Mouse (Mus musculus): ENCODE data around the gene C1qtnf6. TPM values are rescaled to one million over a fixed set of nuclear protein-coding genes. Genes with fewer than 3 reads are reported as not detected.
A peak's percentile ranks its signal among the peaks of the same experiment; 100 is the strongest.

Gene C1qtnf6
- polyA plus RNA-seq (2015; fragmentation: Nextera tagmentation; extraction: Ambion mirVana) = 4.2 and 4.9 TPM in 2 replicates

DNA sequence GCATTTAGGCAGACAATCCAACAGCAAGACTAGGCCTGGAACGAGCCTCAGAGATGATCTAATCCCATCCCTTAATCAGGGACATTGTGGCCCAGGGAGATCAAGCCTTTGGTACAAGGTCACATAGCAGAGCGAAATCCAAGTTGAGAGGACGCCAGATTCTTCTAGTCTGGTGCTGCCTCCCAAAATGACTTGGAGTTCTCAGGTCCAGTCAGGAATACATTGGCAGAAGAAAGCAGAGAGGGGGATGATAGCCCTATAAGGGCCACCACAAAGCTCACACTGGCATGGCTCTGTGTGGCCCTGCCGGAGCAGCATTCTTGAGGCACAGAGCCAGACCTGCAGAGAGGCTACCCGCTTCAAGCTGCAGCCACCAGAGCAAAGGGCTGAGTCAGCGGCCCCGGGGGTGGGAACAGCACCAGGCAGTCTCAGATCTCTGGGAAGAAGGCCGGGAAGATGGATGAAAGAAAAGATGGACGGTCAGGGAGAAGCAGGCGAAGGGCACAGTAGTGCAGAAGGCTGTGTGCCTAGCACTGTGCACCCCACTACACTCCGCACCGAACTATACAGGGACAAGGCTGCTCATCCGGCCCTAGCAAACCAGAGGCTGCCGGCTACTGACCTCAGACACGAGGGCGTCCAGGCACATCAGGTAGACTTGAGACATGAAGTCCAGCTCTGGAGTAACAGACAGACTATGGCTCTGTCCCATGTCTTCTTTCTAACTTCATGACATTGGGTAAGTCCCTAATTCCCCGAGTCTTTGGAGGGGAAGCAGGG lies at the start of gene C1qtnf6:
Gene C1qtnf6 (minus strand): TSS at position 746 of the 780 bp plus-strand sequence.
- WGBS = 77% methylated on average over 17 of the region's 17 CpGs
- H3K36me3 ChIP-seq = no peaks in the 10 kb centered on the region
- H3K27ac ChIP-seq (replicated peaks) = peak within 1 kb of the TSS; percentile 70
- peak within 1 kb of the TSS; percentile 55 for H3K4me2 ChIP-seq (replicated peaks)
- peaks cover 31% of the 10 kb centered on the region for H3K4me1 ChIP-seq
- H3K4me3 ChIP-seq = peak within 1 kb of the TSS; percentile 35
- no peaks in the 10 kb centered on the region for H3K27me3 ChIP-seq
- no peak for ATAC-seq (replicated peaks)
- no peaks in the 10 kb centered on the region for H3K9me3 ChIP-seq
- H3K9ac ChIP-seq (replicated peaks) = peak within 1 kb of the TSS; percentile 53

DNA sequence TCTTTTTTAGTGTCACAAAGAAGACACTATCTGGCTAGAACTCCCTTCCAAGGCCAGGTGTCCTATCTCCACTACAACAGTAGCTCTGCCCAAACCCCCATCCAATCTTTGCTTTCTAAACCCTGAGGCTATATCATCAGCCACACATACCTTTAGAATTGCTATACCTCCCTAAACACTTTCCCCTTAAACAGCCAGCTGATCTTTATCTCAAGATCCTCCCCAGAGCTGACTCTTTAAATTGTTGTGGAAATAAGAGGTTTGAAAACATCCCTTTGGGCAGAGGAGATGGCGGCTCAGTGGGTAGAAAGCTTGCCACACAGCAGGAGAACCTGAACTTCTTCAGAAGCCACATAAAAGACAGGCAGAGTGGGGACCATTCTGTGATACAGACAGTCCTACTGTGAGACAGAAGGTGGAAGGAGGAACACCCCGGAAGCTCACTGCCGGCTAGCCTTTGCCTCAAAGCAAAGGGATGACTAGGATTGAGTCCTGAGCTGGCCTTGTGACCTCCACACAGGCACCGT lies 45.1 kb upstream of the C1qtnf6 start:
- ATAC-seq (replicated peaks) = no peak
- 49% methylated on average over 4 of the region's 4 CpGs for WGBS
- Histone ChIP-seq H3K36me3 (no peaks in the 10 kb centered on the region), H3K9ac (replicated peaks) (no peak overlapping the region), H3K4me2 (replicated peaks) (no peak overlapping the region), H3K4me1 (peaks cover 21% of the 10 kb centered on the region), H3K27me3 (no peaks in the 10 kb centered on the region), H3K4me3 (no peak overlapping the region), H3K9me3 (no peaks in the 10 kb centered on the region), H3K27ac (replicated peaks) (no peak overlapping the region)

DNA sequence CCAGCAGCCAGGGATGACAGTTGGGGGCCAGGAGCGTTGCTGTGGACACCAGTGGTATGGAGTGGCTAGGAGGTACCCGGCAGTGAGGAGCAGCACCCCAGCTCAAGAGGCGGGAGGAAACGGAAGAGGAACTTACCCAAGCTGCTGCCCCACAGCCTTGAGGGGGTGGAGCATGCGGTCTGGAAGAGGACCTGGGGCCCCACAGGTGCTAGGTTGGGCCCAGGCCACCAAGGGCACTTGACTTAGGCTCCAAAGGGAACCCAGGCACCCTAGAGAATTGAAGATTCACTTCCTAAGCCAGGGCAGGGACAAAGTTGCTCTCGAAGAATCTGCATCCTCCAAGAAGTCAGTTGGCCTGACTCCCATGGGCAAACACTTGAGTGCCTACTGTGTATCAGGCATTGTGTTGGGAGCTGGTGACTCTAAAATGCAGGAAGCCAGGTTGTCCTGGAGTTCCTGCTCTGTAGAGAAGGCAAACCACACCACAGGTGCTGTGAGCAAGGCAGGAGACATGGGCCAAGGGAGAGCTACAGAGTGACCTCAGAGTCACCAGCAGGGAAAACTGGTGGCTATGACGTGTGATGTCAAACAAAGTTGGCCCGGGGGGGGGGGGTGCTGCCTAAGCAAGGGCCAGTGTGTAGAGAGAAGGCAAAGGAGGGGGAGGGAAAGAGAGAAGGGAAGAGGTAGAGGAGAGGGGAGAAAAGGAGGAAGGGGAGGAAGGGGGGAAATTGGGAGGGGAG lies 41.6 kb upstream of the C1qtnf6 start, which contains the start of gene Rac2:
Gene Rac2 (minus strand): TSS at position 126 of the 740 bp plus-strand sequence.
- Histone ChIP-seq H3K36me3 (no peaks in the 10 kb centered on the region), H3K4me2 (replicated peaks) (no peak within 1 kb of the TSS), H3K4me3 (no peak within 1 kb of the TSS), H3K9me3 (no peaks in the 10 kb centered on the region), H3K27ac (replicated peaks) (no peak within 1 kb of the TSS), H3K4me1 (no peaks in the 10 kb centered on the region), H3K27me3 (no peaks in the 10 kb centered on the region), H3K9ac (replicated peaks) (no peak within 1 kb of the TSS)
- no peak for ATAC-seq (replicated peaks)
- 88% methylated on average over 8 of the region's 8 CpGs for WGBS

DNA sequence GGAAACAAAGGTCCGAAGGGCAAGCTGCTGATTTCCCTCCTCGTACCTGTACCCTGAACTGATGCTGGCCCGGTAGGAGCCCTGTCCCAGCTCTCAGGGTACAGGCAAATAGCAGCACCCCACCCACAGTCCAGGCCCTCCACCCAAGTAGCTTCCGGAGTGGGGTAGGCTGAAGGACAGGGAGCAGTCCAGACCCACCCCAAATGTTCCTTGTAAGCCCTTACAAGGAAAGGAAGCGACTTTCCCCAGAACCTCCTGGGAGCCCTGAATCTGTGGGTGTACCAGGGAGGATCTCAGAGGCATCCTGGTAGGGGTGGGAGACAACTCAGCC lies 41.0 kb upstream of the C1qtnf6 start:
- no peak for ATAC-seq (replicated peaks)
- Histone ChIP-seq H3K9ac (replicated peaks) (no peak overlapping the region), H3K27ac (replicated peaks) (no peak overlapping the region), H3K9me3 (no peaks in the 10 kb centered on the region), H3K4me1 (no peaks in the 10 kb centered on the region), H3K4me2 (replicated peaks) (no peak overlapping the region), H3K27me3 (no peaks in the 10 kb centered on the region), H3K4me3 (no peak overlapping the region), H3K36me3 (no peaks in the 10 kb centered on the region)
- 91% methylated on average over 5 of the region's 5 CpGs for WGBS

DNA sequence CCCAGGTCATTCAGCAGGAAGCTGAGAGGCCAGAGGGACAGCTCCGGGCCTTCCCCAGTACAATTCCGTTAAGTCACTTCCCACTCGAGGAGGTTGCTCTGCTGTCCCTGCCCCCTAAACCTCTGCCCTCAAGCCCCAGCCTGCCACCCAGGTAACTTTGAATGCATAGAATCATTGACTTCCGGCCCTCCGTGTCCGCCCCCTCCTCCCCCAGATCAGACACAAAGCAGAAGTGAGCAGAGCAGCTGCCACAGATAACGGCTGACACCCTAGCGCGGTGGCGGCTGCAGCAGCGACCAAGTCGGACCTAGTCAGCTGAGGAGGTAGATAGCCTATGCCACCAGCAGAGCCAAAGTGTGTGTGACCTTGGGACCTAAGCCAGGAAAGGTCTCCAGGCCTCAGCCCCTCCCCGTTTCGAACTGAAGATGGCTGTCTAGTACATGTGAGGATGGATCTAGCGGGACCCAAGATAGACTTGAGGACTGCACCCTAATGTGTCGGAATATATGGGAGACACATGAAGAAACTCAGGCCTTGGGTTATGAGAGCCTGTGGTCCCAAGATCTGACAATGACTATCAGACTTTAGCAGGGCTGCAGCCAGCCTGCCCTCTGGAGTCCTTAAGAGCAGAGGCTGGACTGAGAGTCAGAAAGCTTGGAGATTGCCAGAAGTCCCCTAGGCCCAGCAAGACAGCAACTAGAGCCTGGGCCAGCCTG lies 40.5 kb upstream of the C1qtnf6 start:
- no peak overlapping the region for H3K27ac ChIP-seq (replicated peaks)
- no peaks in the 10 kb centered on the region for H3K27me3 ChIP-seq
- no peaks in the 10 kb centered on the region for H3K4me1 ChIP-seq
- no peaks in the 10 kb centered on the region for H3K9me3 ChIP-seq
- no peak for ATAC-seq (replicated peaks)
- WGBS = 78% methylated on average over 16 of the region's 16 CpGs
- H3K4me2 ChIP-seq (replicated peaks) = no peak overlapping the region
- H3K9ac ChIP-seq (replicated peaks) = no peak overlapping the region
- H3K4me3 ChIP-seq = no peak overlapping the region
- no peaks in the 10 kb centered on the region for H3K36me3 ChIP-seq

DNA sequence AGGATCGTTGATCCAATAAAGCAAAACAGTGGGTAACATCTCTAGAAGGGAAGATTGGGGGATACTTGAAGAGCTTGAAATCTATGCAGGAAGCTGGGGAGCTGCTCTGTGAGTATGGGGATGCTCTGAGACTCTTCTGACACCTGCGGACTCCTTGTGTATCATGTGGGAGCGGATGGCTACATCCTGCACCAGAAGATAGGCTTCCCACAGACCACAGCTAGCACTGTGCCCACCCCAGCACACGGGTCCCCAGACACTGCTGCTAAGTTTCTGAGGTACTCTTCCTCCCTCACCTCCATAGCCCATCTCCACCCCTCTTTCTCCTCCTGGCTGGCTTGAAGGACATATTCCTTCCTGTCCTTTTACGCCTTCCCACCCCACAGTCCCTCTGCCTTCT lies 39.0 kb upstream of the C1qtnf6 start:
- Histone ChIP-seq H3K36me3 (no peaks in the 10 kb centered on the region), H3K9ac (replicated peaks) (no peak overlapping the region), H3K4me3 (no peak overlapping the region), H3K27me3 (no peaks in the 10 kb centered on the region), H3K4me2 (replicated peaks) (no peak overlapping the region), H3K27ac (replicated peaks) (no peak overlapping the region), H3K9me3 (no peaks in the 10 kb centered on the region), H3K4me1 (no peaks in the 10 kb centered on the region)
- ATAC-seq (replicated peaks) = no peak
- 95% methylated on average over 5 of the region's 5 CpGs for WGBS

DNA sequence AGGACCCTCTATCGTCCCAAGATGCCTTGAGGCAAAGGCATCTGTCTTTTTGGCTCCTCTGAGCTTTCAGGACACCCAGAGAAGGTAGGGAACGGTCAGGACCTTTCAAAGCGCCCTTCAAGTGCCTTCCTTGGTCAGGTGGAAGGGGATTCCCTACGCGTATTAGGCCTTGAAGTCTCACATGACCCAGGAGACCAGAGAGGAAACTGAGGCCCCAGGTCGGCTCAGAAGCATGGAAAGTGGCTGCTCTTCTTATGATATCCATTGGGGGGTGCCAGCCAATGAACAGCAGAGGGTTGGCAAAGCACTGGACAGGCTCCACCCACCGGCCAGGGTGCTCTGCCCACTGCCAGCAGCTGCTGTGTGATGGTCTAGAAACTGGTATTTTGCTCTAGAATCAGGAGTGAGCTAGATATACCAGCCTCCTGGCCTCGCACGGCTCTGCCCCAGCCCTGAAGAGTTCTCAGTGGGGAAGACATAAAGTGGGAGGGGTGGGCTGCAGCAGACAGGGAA lies 36.4 kb upstream of the C1qtnf6 start:
- Histone ChIP-seq H3K27me3 (no peaks in the 10 kb centered on the region), H3K9me3 (no peaks in the 10 kb centered on the region), H3K4me3 (no peak overlapping the region), H3K9ac (replicated peaks) (no peak overlapping the region), H3K36me3 (no peaks in the 10 kb centered on the region), H3K27ac (replicated peaks) (no peak overlapping the region), H3K4me2 (replicated peaks) (no peak overlapping the region), H3K4me1 (no peaks in the 10 kb centered on the region)
- ATAC-seq (replicated peaks) = no peak
- 77% methylated on average over 9 of the region's 9 CpGs for WGBS

DNA sequence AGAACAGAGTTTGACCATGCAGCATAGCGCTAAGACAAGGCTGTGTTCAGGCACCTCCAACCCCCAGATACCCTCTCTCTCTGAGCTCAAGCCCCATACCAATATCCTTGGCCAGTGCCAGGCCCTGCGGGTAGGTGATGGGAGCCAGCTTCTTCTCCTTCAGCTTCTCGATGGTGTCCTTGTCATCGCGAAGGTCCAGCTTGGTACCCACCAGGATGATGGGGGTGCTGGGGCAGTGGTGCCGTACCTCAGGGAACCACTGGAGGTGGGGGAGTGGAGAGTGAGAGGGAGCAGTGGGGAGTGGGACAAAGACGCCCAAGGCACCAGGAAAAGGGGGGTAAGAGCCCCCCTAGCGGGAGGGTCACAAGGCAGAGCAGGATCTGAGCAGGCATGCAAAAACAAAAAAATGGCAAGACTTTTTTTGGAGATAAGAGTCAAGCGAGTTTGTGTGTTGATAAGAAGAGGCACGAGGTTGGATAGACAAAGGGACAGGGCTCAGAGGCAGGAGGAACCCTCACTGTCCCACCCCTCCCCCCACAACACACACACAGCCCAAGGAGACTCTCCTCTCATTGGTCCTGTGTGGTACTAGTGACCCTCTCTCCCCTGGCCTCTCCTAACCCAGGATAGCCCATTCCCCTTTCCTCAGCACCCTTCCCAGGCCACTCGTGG lies 33.7 kb upstream of the C1qtnf6 start:
- WGBS = 71% methylated on average over 11 of the region's 11 CpGs
- Histone ChIP-seq H3K9ac (replicated peaks) (no peak overlapping the region), H3K27ac (replicated peaks) (no peak overlapping the region), H3K4me2 (replicated peaks) (no peak overlapping the region), H3K36me3 (no peaks in the 10 kb centered on the region), H3K9me3 (no peaks in the 10 kb centered on the region), H3K4me3 (no peak overlapping the region), H3K27me3 (no peaks in the 10 kb centered on the region), H3K4me1 (no peaks in the 10 kb centered on the region)
- no peak for ATAC-seq (replicated peaks)

DNA sequence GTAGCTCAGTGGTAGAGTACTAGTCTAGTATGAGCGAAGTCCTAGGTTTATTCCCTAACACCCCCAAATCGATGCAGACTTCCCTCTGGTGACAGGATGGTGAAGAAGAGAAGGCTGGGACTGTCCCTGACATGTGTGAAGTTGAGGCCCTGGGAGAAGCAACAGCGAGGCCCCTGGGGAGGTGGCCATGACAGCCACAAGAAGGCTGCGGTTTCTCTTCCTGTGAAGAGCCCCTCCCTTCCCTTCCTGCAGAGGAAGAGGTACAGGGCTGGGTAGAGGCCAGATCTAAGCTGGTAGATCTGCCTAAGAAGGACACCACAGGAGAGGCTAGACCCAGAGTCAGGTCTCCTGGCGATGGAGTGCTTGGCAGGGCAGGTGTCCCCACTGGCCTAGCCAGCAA lies 32.7 kb upstream of the C1qtnf6 start:
- no peaks in the 10 kb centered on the region for H3K27me3 ChIP-seq
- ATAC-seq (replicated peaks) = no peak
- H3K4me2 ChIP-seq (replicated peaks) = no peak overlapping the region
- no peak overlapping the region for H3K9ac ChIP-seq (replicated peaks)
- 85% methylated on average over 5 of the region's 5 CpGs for WGBS
- no peaks in the 10 kb centered on the region for H3K9me3 ChIP-seq
- H3K4me3 ChIP-seq = no peak overlapping the region
- no peaks in the 10 kb centered on the region for H3K36me3 ChIP-seq
- H3K4me1 ChIP-seq = no peaks in the 10 kb centered on the region
- H3K27ac ChIP-seq (replicated peaks) = no peak overlapping the region

DNA sequence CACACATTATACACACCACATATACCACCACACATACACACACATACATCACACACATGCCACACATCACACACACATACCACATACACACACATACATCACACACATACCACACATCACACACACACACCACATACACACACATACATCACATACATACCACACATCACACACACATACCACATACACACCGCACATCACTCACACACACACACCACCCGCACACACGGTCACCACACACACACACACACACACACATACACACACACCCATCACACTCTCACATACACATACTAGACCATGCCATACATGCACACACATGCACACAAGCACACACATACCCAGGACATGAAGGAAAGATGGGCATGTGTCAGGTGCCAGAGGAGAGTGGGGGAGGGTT lies 32.1 kb upstream of the C1qtnf6 start:
- no peaks in the 10 kb centered on the region for H3K27me3 ChIP-seq
- WGBS = 96% methylated on average over 3 of the region's 3 CpGs
- H3K9me3 ChIP-seq = no peaks in the 10 kb centered on the region
- no peaks in the 10 kb centered on the region for H3K4me1 ChIP-seq
- ATAC-seq (replicated peaks) = no peak
- no peak overlapping the region for H3K4me3 ChIP-seq
- H3K4me2 ChIP-seq (replicated peaks) = no peak overlapping the region
- H3K27ac ChIP-seq (replicated peaks) = no peak overlapping the region
- no peak overlapping the region for H3K9ac ChIP-seq (replicated peaks)
- H3K36me3 ChIP-seq = no peaks in the 10 kb centered on the region

DNA sequence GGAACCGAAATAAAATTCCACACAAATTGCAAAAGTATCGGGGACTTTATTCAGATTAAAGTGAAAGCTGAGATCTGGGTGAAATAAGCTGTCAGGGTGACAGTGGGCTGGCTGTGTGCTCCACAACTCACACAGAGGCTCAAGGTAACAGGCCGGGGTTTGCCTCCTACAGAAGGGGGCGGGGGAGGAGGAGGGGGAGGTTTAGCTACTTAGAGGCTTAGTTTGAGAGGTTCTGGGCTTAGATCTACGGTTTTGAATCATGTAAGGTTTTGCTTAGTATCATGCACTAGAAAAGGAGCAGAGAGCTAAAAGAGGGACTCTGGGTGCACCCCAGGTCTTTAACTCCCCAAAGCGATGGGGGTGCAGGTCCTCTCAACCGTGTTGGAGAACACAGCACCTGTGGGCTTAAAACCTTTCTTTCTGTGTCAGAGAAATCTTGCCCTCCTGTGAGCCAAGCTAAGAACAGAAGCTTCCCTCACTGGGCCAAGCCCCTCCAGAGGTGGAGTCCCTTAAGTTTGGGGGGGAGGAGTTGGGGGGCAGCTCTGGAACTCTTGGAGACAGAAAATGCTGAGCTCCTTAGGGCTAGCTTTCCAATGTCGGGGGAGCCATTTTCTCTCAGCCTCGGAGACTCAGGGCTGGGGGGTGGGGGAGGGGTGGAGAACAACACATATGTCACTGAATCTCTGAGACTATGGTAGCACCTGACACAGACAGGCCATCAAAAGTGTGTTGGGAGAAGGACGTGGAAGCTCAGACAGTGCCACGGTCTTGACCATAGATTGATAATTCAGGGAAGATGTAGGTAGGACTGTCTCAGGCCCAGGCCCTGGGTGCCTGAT lies 28.1 kb upstream of the C1qtnf6 start:
- no peak overlapping the region for H3K4me2 ChIP-seq (replicated peaks)
- no peak overlapping the region for H3K27ac ChIP-seq (replicated peaks)
- ATAC-seq (replicated peaks) = no peak
- H3K27me3 ChIP-seq = no peaks in the 10 kb centered on the region
- no peaks in the 10 kb centered on the region for H3K36me3 ChIP-seq
- H3K4me1 ChIP-seq = no peaks in the 10 kb centered on the region
- H3K9ac ChIP-seq (replicated peaks) = no peak overlapping the region
- no peaks in the 10 kb centered on the region for H3K9me3 ChIP-seq
- 56% methylated on average over 11 of the region's 11 CpGs for WGBS
- H3K4me3 ChIP-seq = no peak overlapping the region
